Mouse (Mus musculus) kidney, embryonic 15.5 days (tissue): ENCODE measurements at regions not wholly inside any gene's neighbourhood (a gene's known extent, or its start where the extent isn't known, plus 50 kb on each side); places are given as distances from the start of the nearest gene placed in this dataset.

Experiments
- ATAC-seq: fragments of 200-750 bp; cut with Nextera tagmentation; replicated peaks from 2 replicates; pipeline ENCODE4 v1.8.0; 2017; ENCODE audit warnings: moderate TSS enrichment; ENCODE audit not compliant: low FRiP score
- H3K27ac ChIP-seq: fragments of 300-500 bp; sonication (generic); 2 replicates; pipeline ENCODE4 v1.5.1; 2015; ENCODE audit warnings: mild to moderate bottlenecking, inconsistent platforms
- H3K27me3 ChIP-seq: fragments of 300-500 bp; sonication (generic); 2 replicates; pipeline ENCODE4 v1.6.1; 2015; ENCODE audit warnings: inconsistent platforms
- H3K36me3 ChIP-seq: fragments of 300-500 bp; sonication (generic); 2 replicates; pipeline ENCODE4 v1.6.1; 2015; ENCODE audit warnings: inconsistent platforms
- H3K4me1 ChIP-seq: fragments of 300-500 bp; sonication (generic); 2 replicates; pipeline ENCODE4 v1.6.1; 2015; ENCODE audit warnings: inconsistent platforms
- H3K4me2 ChIP-seq: fragments of 300-500 bp; sonication (generic); 2 replicates; pipeline ENCODE4 v1.6.1; 2015; ENCODE audit warnings: moderate library complexity, mild to moderate bottlenecking, inconsistent platforms
- H3K4me3 ChIP-seq: fragments of 300-500 bp; sonication (generic); replicated peaks from 2 replicates; pipeline ENCODE4 v1.5.1; 2015; ENCODE audit warnings: mild to moderate bottlenecking, inconsistent platforms
- H3K9ac ChIP-seq: fragments of 300-500 bp; sonication (generic); 2 replicates; pipeline ENCODE4 v1.6.1; 2015; ENCODE audit warnings: mild to moderate bottlenecking, inconsistent platforms
- H3K9me3 ChIP-seq: fragments of 300-500 bp; sonication (generic); replicated peaks from 2 replicates; pipeline ENCODE4 v1.6.1; 2016; ENCODE audit warnings: inconsistent platforms
- WGBS: fragments of 180-500 bp; shearing (Covaris S2); methylation state at CpG from one replicate; pipeline ENCODE4 v1.1.7; 2015; ENCODE audit warnings: mixed read lengths; 5-methylcytosine and 5-hydroxymethylcytosine counted together

DNA sequence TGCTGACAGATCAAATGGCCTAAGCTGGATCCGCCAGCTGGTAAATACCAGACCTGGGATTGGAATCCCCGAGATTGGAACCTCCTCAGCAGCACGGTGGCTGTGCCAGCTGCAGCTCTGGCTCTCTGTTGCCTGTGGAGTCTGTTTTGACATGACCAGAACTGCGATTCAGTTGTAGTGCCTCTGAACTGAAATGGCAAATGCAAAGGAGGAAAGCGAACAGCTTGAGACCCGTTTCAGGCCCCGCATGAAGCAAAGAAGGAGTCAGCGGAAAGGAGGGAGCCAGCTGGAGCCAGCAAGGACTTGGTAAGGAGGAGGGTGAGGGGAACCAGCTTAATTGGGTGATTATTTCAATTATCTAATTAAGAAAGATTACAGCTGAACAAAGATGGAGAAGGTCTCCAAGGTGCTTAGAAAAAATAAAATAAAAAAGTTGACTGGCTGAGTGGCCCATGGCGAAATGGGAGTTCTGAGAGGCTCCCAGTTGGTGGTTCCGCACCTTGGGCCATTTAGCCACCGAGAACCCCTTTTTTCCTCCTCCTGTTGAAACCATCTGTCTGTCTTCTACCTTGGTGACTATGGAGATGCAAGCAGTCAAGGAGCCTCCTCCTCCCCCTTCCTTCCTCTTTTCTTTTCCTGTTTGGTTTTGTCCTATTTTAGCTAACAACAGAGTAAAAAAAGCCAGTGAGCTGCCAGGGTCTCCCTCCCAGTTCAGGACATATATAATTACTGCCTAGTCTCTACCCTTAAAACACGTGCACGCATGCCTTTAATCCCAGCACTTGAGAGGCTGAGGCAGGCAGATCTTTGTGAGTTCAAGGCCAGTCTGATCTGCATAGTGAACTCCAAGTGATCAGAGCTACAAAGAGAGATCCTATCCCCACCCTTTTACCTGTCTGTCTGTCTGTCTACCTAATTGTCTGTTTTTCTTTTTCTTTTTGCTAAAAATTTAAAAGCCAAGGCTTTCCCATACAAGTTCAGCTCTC is 54.3 kb upstream of the Rybp start:
- Histone ChIP-seq H3K9me3 (no peaks in the 10 kb centered on the region), H3K27me3 (peaks cover 17% of the 10 kb centered on the region), H3K9ac (no peak overlapping the region), H3K4me1 (peaks cover 6% of the 10 kb centered on the region), H3K4me3 (no peak overlapping the region), H3K4me2 (no peak overlapping the region), H3K36me3 (no peaks in the 10 kb centered on the region), H3K27ac (no peak overlapping the region)
- no peak for ATAC-seq
- 65% methylated on average over 13 of the region's 13 CpGs for WGBS

GRCm38 (mm10) chr6:100338291-100338690 is 51.0 kb upstream of the Rybp start:
- Histone ChIP-seq H3K4me2 (no peak overlapping the region), H3K27ac (no peak overlapping the region), H3K4me3 (no peak overlapping the region), H3K9me3 (no peaks in the 10 kb centered on the region), H3K4me1 (peaks cover 20% of the 10 kb centered on the region), H3K27me3 (peaks cover 28% of the 10 kb centered on the region), H3K9ac (no peak overlapping the region), H3K36me3 (no peaks in the 10 kb centered on the region)
- no peak for ATAC-seq
- WGBS, result 79% methylated on average over 4 of the region's 4 CpGs
